Mouse (Mus musculus): ENCODE results near the gene Wdr91. TPM values are rescaled to one million over a fixed set of nuclear protein-coding genes. Genes with fewer than 3 reads are reported as not detected.

Wdr91 gene
- polyA plus RNA-seq, 1 experiment = 85.3 TPM

DNA sequence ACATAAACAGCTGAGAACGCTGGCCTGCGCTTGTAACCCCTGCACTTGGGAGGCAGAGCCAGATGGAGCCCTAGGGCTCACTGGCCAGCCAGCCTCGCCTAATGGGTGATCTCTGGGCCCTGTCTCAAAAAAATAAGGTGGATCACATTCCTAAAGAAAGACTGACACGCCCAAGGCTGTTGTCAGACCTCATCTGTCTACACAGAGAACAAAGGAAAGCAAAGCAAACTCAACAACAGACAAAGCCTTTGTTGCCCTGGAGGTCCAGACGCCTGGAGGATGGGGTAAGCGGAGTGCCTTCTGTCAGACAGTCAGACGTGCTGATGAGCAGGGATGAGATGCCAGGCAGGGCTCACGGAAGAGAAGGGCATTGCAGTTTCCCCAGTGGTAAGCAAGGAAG is 43.9 kb downstream of the Wdr91 start:
- H3K4me3 ChIP-seq (ENCODE audit: insufficient read depth, low read length) = no peak overlapping the region
- H3K27ac ChIP-seq (ENCODE audit: insufficient read depth, low read depth, low read length) = peak overlapping the region; percentile 93; the same call in 1 of the 2 replicates
- TF ChIP-seq POLR2A (IDR thresholded peaks at IDR 0.05; ENCODE audit: borderline replicate concordance, low read depth, low read length) (no peak), CTCF (IDR thresholded peaks at IDR 0.05; ENCODE audit: low read depth, low read length) (no peak)
- H3K4me1 ChIP-seq (ENCODE audit: control insufficient read depth, insufficient read depth, low read length) = peaks cover 65% of the 10 kb centered on the region

DNA sequence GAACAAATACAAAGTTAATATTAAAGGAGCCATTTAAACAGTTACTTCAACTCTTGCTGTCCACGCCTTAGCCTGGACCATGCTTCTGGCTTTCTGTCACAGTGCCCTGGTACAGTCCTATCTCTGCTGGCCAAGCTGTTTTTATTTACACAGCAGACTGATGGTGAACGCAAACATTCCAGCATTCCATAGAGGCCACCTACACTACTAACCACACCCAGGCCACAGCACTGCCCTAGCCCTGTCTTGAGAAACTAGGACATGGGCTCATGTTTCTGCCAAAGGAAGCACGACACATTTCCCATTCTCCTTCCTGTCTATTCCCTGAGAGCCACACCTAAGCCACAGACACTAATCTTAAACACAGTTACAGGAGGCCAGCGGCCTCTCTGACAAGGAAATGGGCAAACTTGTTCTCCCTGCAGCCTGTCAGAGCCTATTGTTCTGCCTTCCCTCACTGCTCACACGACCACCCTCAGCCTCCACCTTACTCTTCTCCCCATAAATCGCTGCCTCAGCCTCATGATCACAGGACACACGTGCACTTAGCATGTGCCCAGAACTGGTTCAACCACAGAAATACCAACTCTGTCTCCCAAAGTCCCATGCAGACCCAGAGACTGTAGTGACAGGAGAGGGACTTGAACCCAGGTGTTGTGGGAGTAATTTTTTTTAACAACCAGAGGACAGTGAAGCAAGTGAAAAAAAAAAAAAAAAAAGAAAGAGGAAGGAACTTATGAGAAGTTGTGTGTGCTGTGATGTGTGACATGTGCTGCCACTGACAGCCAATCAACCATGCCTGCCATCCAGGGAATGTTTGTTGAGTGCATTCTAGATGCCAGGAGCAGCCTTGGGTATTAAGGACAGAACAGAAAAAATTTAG is 44.7 kb downstream of the Wdr91 start:
- Histone ChIP-seq H3K4me1 (ENCODE audit: control insufficient read depth, insufficient read depth, low read length) (peaks cover 63% of the 10 kb centered on the region), H3K27ac (ENCODE audit: insufficient read depth, low read depth, low read length) (peak overlapping the region; percentile 16), H3K4me3 (ENCODE audit: insufficient read depth, low read length) (0 out of 2 replicates have a peak overlapping the region, but pooled peaks have one; percentile 9)
- TF ChIP-seq CTCF (IDR thresholded peaks at IDR 0.05; ENCODE audit: low read depth, low read length) (no peak), POLR2A (IDR thresholded peaks at IDR 0.05; ENCODE audit: borderline replicate concordance, low read depth, low read length) (no peak)

DNA sequence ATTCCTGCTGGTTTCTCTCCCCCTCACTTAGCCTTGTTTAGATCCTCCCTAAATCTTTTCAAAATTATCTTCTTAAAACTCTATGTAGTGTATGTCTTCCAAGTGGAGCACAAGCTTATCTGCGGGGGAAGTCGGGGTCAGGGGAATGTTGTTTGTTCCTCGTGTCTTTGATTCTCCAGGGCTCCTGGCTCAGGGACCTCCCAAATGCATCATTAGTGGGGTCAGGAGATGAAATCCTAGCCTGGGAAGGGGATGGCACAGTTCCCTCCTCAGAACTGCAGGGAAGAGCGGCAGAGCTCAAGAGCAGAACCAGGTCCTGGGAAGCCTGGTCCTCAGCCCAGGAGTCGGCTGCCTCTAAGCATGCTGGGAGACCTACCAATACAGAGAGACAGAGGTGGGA is 45.5 kb downstream of the Wdr91 start:
- 0 out of 2 replicates have a peak overlapping the region, but pooled peaks have one; percentile 1 for H3K4me3 ChIP-seq (ENCODE audit: insufficient read depth, low read length)
- TF ChIP-seq CTCF (IDR thresholded peaks at IDR 0.05; ENCODE audit: low read depth, low read length) (no peak), POLR2A (IDR thresholded peaks at IDR 0.05; ENCODE audit: borderline replicate concordance, low read depth, low read length) (no peak)
- peaks cover 56% of the 10 kb centered on the region for H3K4me1 ChIP-seq (ENCODE audit: control insufficient read depth, insufficient read depth, low read length)
- 0 out of 2 replicates have a peak overlapping the region, but pooled peaks have one; percentile 16 for H3K27ac ChIP-seq (ENCODE audit: insufficient read depth, low read depth, low read length)

DNA sequence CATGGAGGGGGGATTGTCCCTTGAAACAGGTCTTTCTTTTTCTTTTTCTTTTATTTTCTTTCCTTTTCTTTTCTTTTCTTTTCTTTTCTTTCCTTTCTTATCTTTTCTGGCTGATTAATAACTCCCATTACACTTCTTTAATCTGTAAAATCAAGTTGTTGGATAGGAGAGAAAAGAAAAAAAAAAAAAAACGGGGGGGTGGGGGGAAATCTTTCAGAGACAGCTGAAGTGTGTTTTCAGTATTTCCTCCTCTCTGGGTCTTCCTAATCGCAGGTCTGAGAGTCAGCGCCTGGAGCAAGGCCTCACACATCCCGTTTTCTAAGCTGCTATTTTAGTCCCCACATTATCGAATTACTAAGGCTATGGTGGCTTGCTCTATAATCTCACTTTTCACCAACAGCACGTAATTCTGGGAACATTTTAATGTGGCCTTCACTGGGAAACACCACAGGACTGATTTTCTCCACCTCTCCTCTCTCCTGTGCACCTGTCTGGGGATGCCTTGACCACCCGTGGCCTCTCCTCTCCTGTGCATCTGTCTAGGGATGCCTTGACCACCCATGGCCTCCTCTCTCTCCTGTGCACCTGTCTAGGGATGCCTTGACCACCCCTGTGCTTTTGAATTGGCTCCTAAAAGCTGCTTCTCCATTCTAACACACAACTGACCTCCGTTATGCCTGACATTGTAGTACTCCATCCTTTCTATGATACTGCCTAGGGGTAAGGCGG is 46.7 kb downstream of the Wdr91 start:
- Histone ChIP-seq H3K4me3 (ENCODE audit: insufficient read depth, low read length) (peak overlapping the region; percentile 62), H3K27ac (ENCODE audit: insufficient read depth, low read depth, low read length) (peak overlapping the region; percentile 26), H3K4me1 (ENCODE audit: control insufficient read depth, insufficient read depth, low read length) (peaks cover 46% of the 10 kb centered on the region)
- no peak for TF ChIP-seq POLR2A (IDR thresholded peaks at IDR 0.05; ENCODE audit: borderline replicate concordance, low read depth, low read length)
- no peak for TF ChIP-seq CTCF (IDR thresholded peaks at IDR 0.05; ENCODE audit: low read depth, low read length)

DNA sequence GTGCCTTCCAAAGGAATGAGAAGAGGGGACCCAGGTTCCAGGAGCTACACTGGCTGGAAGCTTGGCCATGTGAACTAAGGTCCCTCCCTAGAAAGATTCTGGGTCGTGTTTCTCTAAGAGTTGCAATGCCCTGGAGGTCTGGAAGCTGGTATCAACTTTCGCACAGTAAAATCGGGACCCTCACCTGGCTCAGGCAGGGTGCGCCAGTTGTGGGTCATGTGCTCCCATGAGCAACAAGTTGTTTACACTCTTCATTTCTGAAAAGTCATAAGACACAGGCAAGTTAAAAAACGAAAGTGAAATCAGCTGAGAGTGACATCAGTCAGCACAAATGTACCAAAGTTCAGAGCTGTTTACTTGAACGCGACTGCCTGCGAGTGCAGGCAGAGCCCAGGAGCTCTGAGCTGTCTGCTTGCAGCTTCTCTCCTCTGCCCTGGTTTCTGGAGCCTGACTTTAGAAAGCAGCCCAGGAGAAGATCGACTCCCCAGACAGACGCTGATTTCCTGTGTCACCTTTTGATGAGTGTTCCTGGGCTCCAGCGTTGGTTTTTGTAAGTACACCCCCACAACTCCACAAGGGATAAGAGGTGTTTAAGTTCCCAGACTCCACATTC is 47.8 kb downstream of the Wdr91 start, which contains the start of gene Tmem140:
Gene Tmem140 (plus strand): TSS at position 356 of the 613 bp plus-strand sequence.
- no peak for TF ChIP-seq POLR2A (IDR thresholded peaks at IDR 0.05; ENCODE audit: borderline replicate concordance, low read depth, low read length)
- no peak for TF ChIP-seq CTCF (IDR thresholded peaks at IDR 0.05; ENCODE audit: low read depth, low read length)
- Histone ChIP-seq H3K27ac (ENCODE audit: insufficient read depth, low read depth, low read length) (peak within 1 kb of the TSS; percentile 82), H3K4me1 (ENCODE audit: control insufficient read depth, insufficient read depth, low read length) (peaks cover 37% of the 10 kb centered on the region), H3K4me3 (ENCODE audit: insufficient read depth, low read length) (peak within 1 kb of the TSS; percentile 62)

DNA sequence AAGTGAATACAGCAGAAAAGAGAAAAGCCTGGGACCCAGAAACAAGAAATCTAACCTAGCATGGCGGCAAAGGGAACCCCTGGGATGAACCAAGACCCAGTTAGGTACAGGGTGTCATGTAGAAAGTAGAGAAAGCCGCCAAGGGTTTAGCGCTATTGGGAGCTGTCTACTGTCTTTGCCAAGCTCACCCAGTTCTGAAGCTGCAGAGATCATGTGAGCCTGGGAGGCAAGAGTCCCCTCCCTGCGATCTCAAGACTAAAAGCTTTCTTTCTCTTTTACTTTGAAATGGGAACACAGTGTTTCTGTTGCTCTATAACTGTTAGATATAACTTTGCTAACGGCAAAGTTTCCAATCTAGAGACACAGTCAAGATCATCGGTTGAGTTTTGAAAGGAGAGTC is 48.3 kb downstream of the Wdr91 start:
- peaks cover 32% of the 10 kb centered on the region for H3K4me1 ChIP-seq (ENCODE audit: control insufficient read depth, insufficient read depth, low read length)

DNA sequence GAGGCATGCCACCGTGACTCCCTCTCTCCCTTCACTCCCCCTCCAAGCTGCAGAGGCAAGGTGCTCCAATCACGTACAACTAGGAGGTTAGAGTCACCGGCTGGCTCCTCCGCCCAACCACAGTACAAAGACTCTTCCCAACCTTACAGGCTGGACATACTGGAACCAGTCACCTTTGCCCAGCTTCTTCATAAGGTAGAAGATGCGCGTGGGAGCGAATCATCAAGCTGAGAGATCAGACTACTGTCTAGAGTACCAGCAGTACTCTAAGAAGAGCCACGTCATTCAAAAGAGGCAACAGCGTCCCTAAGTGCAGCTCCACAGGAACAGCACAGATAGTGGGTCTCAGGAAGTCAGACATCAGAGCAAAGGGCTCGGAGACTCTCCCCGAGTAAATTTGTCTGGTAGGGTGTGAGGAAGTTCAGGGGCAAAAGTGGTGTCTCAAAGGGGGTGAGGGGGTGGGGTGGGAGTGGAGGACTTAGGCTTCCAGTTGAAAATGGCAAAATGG is 49.1 kb downstream of the Wdr91 start:
- Histone ChIP-seq H3K4me1 (ENCODE audit: control insufficient read depth, insufficient read depth, low read length) (peaks cover 24% of the 10 kb centered on the region), H3K27ac (ENCODE audit: insufficient read depth, low read depth, low read length) (peak overlapping the region; percentile 82; the same call in 1 of the 2 replicates), H3K4me3 (ENCODE audit: insufficient read depth, low read length) (no peak overlapping the region)
- TF ChIP-seq POLR2A (IDR thresholded peaks at IDR 0.05; ENCODE audit: borderline replicate concordance, low read depth, low read length) (no peak), CTCF (IDR thresholded peaks at IDR 0.05; ENCODE audit: low read depth, low read length) (no peak)

More for the DNA sequence above, 48.3 kb downstream of the Wdr91 start:
- Histone ChIP-seq H3K4me3 (ENCODE audit: insufficient read depth, low read length) (peak overlapping the region; percentile 62), H3K27ac (ENCODE audit: insufficient read depth, low read depth, low read length) (peak overlapping the region; percentile 82)
- TF ChIP-seq CTCF (IDR thresholded peaks at IDR 0.05; ENCODE audit: low read depth, low read length) (no peak), POLR2A (IDR thresholded peaks at IDR 0.05; ENCODE audit: borderline replicate concordance, low read depth, low read length) (no peak)

DNA sequence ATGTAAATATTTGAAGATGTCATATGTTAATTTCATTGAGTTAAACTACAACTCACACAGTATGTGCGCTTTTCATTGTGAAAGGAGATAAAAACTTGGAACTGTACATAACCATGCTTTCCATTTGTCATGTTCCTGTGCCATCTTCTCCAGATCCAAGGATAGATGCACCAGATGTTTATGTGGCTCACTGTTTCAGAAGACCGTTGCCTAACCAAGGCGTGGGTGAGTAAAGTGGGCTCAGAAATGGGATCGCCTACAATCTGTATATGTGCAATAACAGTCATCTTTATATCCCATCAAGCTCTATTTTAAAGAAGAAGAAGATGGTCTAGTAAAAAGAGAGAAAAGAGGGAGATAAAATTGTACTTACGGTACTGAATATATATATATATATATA is 78.3 kb downstream of the Wdr91 start:
- H3K4me1 ChIP-seq (ENCODE audit: control insufficient read depth, insufficient read depth, low read length) = peaks cover 3% of the 10 kb centered on the region
- TF ChIP-seq CTCF (IDR thresholded peaks at IDR 0.05; ENCODE audit: low read depth, low read length) = no peak
- TF ChIP-seq POLR2A (IDR thresholded peaks at IDR 0.05; ENCODE audit: borderline replicate concordance, low read depth, low read length) = no peak

More for the DNA sequence above, 78.3 kb downstream of the Wdr91 start:
- H3K4me3 ChIP-seq (ENCODE audit: insufficient read depth, low read length) = no peak overlapping the region
- no peak overlapping the region for H3K27ac ChIP-seq (ENCODE audit: insufficient read depth, low read depth, low read length)

Other genes starting within 250 kb of the Wdr91 start
- gene Agbl3, start 130.4 kb downstream of the Wdr91 start, polyA plus RNA-seq (2012; ENCODE audit: insufficient read depth, insufficient read length, missing spikeins) = 3.3 and 4.6 TPM in 2 replicates
- gene Tmem140, start 47.7 kb downstream of the Wdr91 start, polyA plus RNA-seq (2012; ENCODE audit: insufficient read depth, insufficient read length, missing spikeins) = 74.9 and 86.3 TPM in 2 replicates
- gene Cyren, start 32.8 kb downstream of the Wdr91 start, polyA plus RNA-seq (2012; ENCODE audit: insufficient read depth, insufficient read length, missing spikeins) = 10.6 and 11.6 TPM in 2 replicates
- not detected in 2 replicates for gene Stra8, start 9.3 kb upstream of the Wdr91 start, polyA plus RNA-seq (2012; ENCODE audit: insufficient read depth, insufficient read length, missing spikeins)
- gene Slc23a4, start 77.5 kb upstream of the Wdr91 start, polyA plus RNA-seq (2012; ENCODE audit: insufficient read depth, insufficient read length, missing spikeins) = not detected in 2 replicates
- gene Cnot4, start 222.8 kb upstream of the Wdr91 start, polyA plus RNA-seq (2012; ENCODE audit: insufficient read depth, insufficient read length, missing spikeins) = 34.2 and 36.4 TPM in 2 replicates

Data from bone marrow macrophage, adult 2 months (primary cell).